Mouse (Mus musculus) MEL (cell line): Measurements from ENCODE around the gene Slc2a3. TPM values are rescaled to one million over a fixed set of nuclear protein-coding genes. Genes with fewer than 3 reads are reported as not detected.
A peak's percentile ranks its signal among the peaks of the same experiment; 100 is the strongest.

Experiments
- DNase-seq: peaks from one replicate; pipeline ENCODE4 v3.0.0; 2011; ENCODE audit warnings: low read depth, low spot score
- H3K27ac ChIP-seq: 2 replicates; pipeline ENCODE4 v1.5.1; 2012; ENCODE audit warnings: low read depth, mild to moderate bottlenecking, control low read depth, low read length, moderate library complexity; ENCODE audit not compliant: control insufficient read depth
- H3K27me3 ChIP-seq, 2 experiments: fragments of 150-350 bp in 1 of 2; sonication (generic) in 1 of 2; 2 replicates each; pipeline ENCODE4 v1.6.1; 2012; ENCODE audit warnings: low read length in 2 of 2, mild to moderate bottlenecking in 2 of 2, improper control_type of control experiment in 1 of 2, moderate library complexity in 1 of 2; ENCODE audit not compliant: insufficient read depth in 2 of 2, control insufficient read depth in 1 of 2
- H3K36me3 ChIP-seq, 2 experiments: 2 replicates each; pipeline ENCODE4 v1.6.1; 2012 to 2014; ENCODE audit warnings: low read length in 2 of 2, improper control_type of control experiment in 1 of 2, inconsistent platforms in 1 of 2, mild to moderate bottlenecking in 1 of 2; ENCODE audit not compliant: insufficient read depth in 2 of 2, control insufficient read depth in 1 of 2
- H3K4me1 ChIP-seq, 2 experiments: fragments of 150-350 bp in 1 of 2; sonication (generic) in 1 of 2; 2 replicates each; pipeline ENCODE4 v1.6.1; 2012; ENCODE audit warnings: low read length in 2 of 2, improper control_type of control experiment in 1 of 2, mild to moderate bottlenecking in 1 of 2; ENCODE audit not compliant: insufficient read depth in 2 of 2, control insufficient read depth in 1 of 2
- H3K4me3 ChIP-seq, 2 experiments: fragments of 150-350 bp in 1 of 2; sonication (generic) in 1 of 2; 2 replicates each; pipeline ENCODE4 v1.5.1; 2012; ENCODE audit warnings: low read depth in 2 of 2, low read length in 2 of 2, mild to moderate bottlenecking in 2 of 2, moderate library complexity in 2 of 2, control low read depth in 1 of 2, improper control_type of control experiment in 1 of 2; ENCODE audit not compliant: control insufficient read depth in 1 of 2, insufficient read depth in 1 of 2
- H3K79me2 ChIP-seq: 2 replicates; pipeline ENCODE4 v1.6.1; 2012; ENCODE audit warnings: mild to moderate bottlenecking, low read length, moderate library complexity; ENCODE audit not compliant: control insufficient read depth, poor library complexity, insufficient read depth
- H3K9ac ChIP-seq: 2 replicates; pipeline ENCODE4 v1.6.1; 2012; ENCODE audit warnings: low read depth, mild to moderate bottlenecking, control low read depth, low read length, moderate library complexity; ENCODE audit not compliant: control insufficient read depth, poor library complexity, severe bottlenecking
- H3K9me3 ChIP-seq: fragments of 150-350 bp; sonication (generic); replicated peaks from 2 replicates; pipeline ENCODE4 v1.6.1; 2012; ENCODE audit warnings: mild to moderate bottlenecking, low read length, improper control_type of control experiment, moderate library complexity; ENCODE audit not compliant: insufficient read depth
- CHD1 ChIP-seq: IDR thresholded peaks from 2 replicates; pipeline ENCODE4 v1.6.1; 2012; ENCODE audit warnings: low read depth, mild to moderate bottlenecking, inconsistent platforms, low read length, improper control_type of control experiment
- CHD2 ChIP-seq: IDR thresholded peaks from 2 replicates; pipeline ENCODE4 v1.6.1; 2011; ENCODE audit warnings: low read length, improper control_type of control experiment
- CTCF ChIP-seq, 3 experiments: IDR thresholded peaks in 2 of 3; conservative IDR thresholded peaks in 1 of 3; 2 replicates each; pipeline ENCODE4 v1.5.1; 2011 to 2012; ENCODE audit warnings: low read length in 3 of 3, low read depth in 2 of 3, mild to moderate bottlenecking in 2 of 3, improper control_type of control experiment in 1 of 3, inconsistent platforms in 1 of 3, mixed read lengths in 1 of 3, moderate library complexity in 1 of 3; ENCODE audit not compliant: control insufficient read depth in 1 of 3, insufficient read depth in 1 of 3, poor library complexity in 1 of 3, severe bottlenecking in 1 of 3
- ELF1 ChIP-seq: IDR thresholded peaks from 2 replicates; pipeline ENCODE4 v1.6.1; 2014; ENCODE audit warnings: low read depth, mild to moderate bottlenecking, inconsistent platforms, low read length, improper control_type of control experiment, moderate library complexity
- EP300 ChIP-seq, 2 experiments: IDR thresholded peaks; 2 replicates each; pipeline ENCODE4 v1.6.1; 2011; ENCODE audit warnings: improper control_type of control experiment in 2 of 2, low read length in 2 of 2, low read depth in 1 of 2, mild to moderate bottlenecking in 1 of 2
- ETS1 ChIP-seq: IDR thresholded peaks from 2 replicates; pipeline ENCODE4 v1.6.1; 2012; ENCODE audit warnings: low read depth, mild to moderate bottlenecking, inconsistent platforms, low read length, improper control_type of control experiment, moderate library complexity
- GABPA ChIP-seq: IDR thresholded peaks from 2 replicates; pipeline ENCODE4 v1.6.1; 2012; ENCODE audit warnings: low read depth, mild to moderate bottlenecking, inconsistent platforms, low read length, improper control_type of control experiment, moderate library complexity
- HCFC1 ChIP-seq: IDR thresholded peaks from 2 replicates; pipeline ENCODE4 v1.6.1; 2012; ENCODE audit warnings: low read depth, mild to moderate bottlenecking, inconsistent platforms, low read length, improper control_type of control experiment, moderate library complexity
- JUND ChIP-seq: IDR thresholded peaks from 2 replicates; pipeline ENCODE4 v1.6.1; 2011; ENCODE audit warnings: low read depth, mild to moderate bottlenecking, improper control_type of control experiment, low read length
- MAX ChIP-seq: IDR thresholded peaks from 2 replicates; pipeline ENCODE4 v1.6.1; 2011; ENCODE audit warnings: low read length, improper control_type of control experiment
- MAZ ChIP-seq: IDR thresholded peaks from 2 replicates; pipeline ENCODE4 v1.6.1; 2012; ENCODE audit warnings: low read depth, mild to moderate bottlenecking, inconsistent platforms, low read length, improper control_type of control experiment
- MXI1 ChIP-seq: IDR thresholded peaks from 2 replicates; pipeline ENCODE4 v1.6.1; 2011; ENCODE audit warnings: mild to moderate bottlenecking, low read depth, low read length, improper control_type of control experiment
- NRF1 ChIP-seq: IDR thresholded peaks from 2 replicates; pipeline ENCODE4 v1.6.1; 2014; ENCODE audit warnings: low read depth, mild to moderate bottlenecking, inconsistent platforms, low read length, improper control_type of control experiment, moderate library complexity; ENCODE audit not compliant: poor library complexity, insufficient read depth, severe bottlenecking
- POLR2A ChIP-seq, 2 experiments: IDR thresholded peaks; 2 replicates each; pipeline ENCODE4 v1.6.1; 2011 to 2012; ENCODE audit warnings: low read length in 2 of 2, mild to moderate bottlenecking in 2 of 2, control low read depth in 1 of 2, improper control_type of control experiment in 1 of 2, low read depth in 1 of 2, moderate library complexity in 1 of 2; ENCODE audit not compliant: control insufficient read depth in 1 of 2, insufficient read depth in 1 of 2, poor library complexity in 1 of 2
- POLR2AphosphoS2 ChIP-seq: IDR thresholded peaks from 2 replicates; pipeline ENCODE4 v1.6.1; 2011; ENCODE audit warnings: low read length, improper control_type of control experiment
- POLR2AphosphoS5 ChIP-seq: IDR thresholded peaks from 2 replicates; pipeline ENCODE4 v1.6.1; 2012; ENCODE audit warnings: low read depth, borderline replicate concordance, mild to moderate bottlenecking, inconsistent platforms, low read length, moderate library complexity, mixed read lengths
- RAD21 ChIP-seq: IDR thresholded peaks from 2 replicates; pipeline ENCODE4 v1.6.1; 2011; ENCODE audit warnings: mild to moderate bottlenecking, low read depth, low read length, improper control_type of control experiment
- SMC3 ChIP-seq: IDR thresholded peaks from 2 replicates; pipeline ENCODE4 v1.6.1; 2011; ENCODE audit warnings: low read depth, low read length, improper control_type of control experiment
- UBTF ChIP-seq: IDR thresholded peaks from 2 replicates; pipeline ENCODE4 v1.6.1; 2012; ENCODE audit warnings: low read depth, mild to moderate bottlenecking, inconsistent platforms, low read length, improper control_type of control experiment, moderate library complexity, borderline replicate concordance; ENCODE audit not compliant: insufficient read depth
- USF1 ChIP-seq: IDR thresholded peaks from 2 replicates; pipeline ENCODE4 v1.6.1; 2014; ENCODE audit warnings: low read depth, mild to moderate bottlenecking, inconsistent platforms, low read length, improper control_type of control experiment, moderate library complexity
- ZC3H11A ChIP-seq: IDR thresholded peaks from 2 replicates; pipeline ENCODE4 v1.6.1; 2012; ENCODE audit warnings: low read depth, mild to moderate bottlenecking, inconsistent platforms, low read length, improper control_type of control experiment
- ZMIZ1 ChIP-seq: IDR thresholded peaks from 2 replicates; pipeline ENCODE4 v1.6.1; 2012; ENCODE audit warnings: low read depth, mild to moderate bottlenecking, inconsistent platforms, low read length, improper control_type of control experiment, moderate library complexity
- ZNF384 ChIP-seq: IDR thresholded peaks from 2 replicates; pipeline ENCODE4 v1.6.1; 2012; ENCODE audit warnings: low read depth, mild to moderate bottlenecking, inconsistent platforms, low read length, improper control_type of control experiment
- polyA plus RNA-seq, 2 experiments: library from polyadenylated mRNA; stranded (reverse) in 1 of 2; unstranded in 1 of 2; fragments of >175 nt in 1 of 2; fragments of >200 nt in 1 of 2; gene quantifications; 2 replicates each; pipeline versions ENCODE4 v1.2.1 to v1.2.4; 2012; ENCODE audit warnings: low replicate concordance in 2 of 2, low read depth in 1 of 2; ENCODE audit not compliant: insufficient read length in 2 of 2, insufficient read depth in 1 of 2, missing spikeins in 1 of 2
- total RNA-seq: library from RNA; depleted of rRNA; stranded (reverse); fragments of 300-350 nt; gene quantifications from 2 replicates; pipeline ENCODE4 v1.2.3, GENCODE M21; 2012

The Slc2a3 gene
- total and polyA plus RNA-seq, 3 experiments: 78.4 to 93.4 TPM; not detected in 1

DNA sequence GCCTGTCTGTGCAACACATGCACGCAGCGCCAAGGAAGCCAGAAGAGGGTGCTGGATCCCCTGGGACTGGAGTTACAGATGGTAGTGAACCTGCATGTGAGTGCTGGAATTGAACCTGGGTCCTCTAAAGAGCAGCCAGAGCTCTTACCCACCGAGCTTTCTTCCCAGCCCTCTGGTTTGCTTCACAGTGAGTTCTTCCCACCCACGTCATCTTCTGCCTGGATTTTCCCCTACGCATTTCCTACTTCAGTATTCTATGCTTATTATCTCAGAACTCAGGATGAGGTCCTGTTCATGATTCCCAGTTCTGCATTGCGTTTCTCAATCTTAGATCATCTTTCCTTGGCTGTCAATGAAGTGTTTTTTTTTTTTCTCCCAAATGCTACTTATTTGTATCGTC, 25.4 kb downstream of the Slc2a3 start:
- DNase-seq: no peak
- Histone ChIP-seq H3K9ac (no peak overlapping the region), H3K79me2 (no peaks in the 10 kb centered on the region), H3K27ac (no peak overlapping the region), H3K9me3 (no peaks in the 10 kb centered on the region), H3K4me1 (no peaks in the 10 kb centered on the region), H3K4me3 (no peak overlapping the region), H3K27me3 (no peaks in the 10 kb centered on the region), H3K36me3 (no peaks in the 10 kb centered on the region; a peak in 1 of 4 replicates)
- TF ChIP-seq POLR2AphosphoS2 (no peak), MAX (no peak), ZMIZ1 (no peak), GABPA (no peak), JUND (no peak), NRF1 (no peak), USF1 (no peak), POLR2A (IDR thresholded peaks at IDR 0.05; ENCODE audit: control insufficient read depth in 1 of 2, insufficient read depth in 1 of 2, low read depth in 1 of 2, low read length in 2 of 2, poor library complexity in 1 of 2) (no peak), EP300 (IDR thresholded peaks at IDR 0.05; ENCODE audit: low read depth in 1 of 2, low read length in 2 of 2) (no peak), RAD21 (no peak), UBTF (no peak), CHD2 (no peak)

DNA sequence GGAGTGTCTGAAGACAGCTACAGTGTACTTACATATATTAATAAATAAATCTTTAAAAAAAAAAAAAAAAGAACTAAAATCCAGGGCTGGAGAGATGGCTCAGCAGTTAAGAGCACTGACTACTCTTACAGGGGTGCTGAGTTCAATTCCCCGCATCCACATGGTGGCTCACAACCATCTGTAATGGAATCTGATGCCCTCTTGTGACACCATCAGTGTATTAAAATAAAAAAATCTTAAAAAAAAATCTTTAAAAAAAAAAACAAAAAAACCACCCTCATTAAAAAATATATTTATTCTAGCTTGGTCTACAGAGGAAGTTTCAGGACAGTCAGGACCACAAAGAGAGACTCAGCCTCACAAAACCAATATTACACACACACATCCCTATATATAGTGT, 27.1 kb downstream of the Slc2a3 start:
- Histone ChIP-seq H3K9me3 (no peaks in the 10 kb centered on the region), H3K27ac (no peak overlapping the region), H3K79me2 (no peaks in the 10 kb centered on the region), H3K9ac (no peak overlapping the region), H3K4me1 (no peaks in the 10 kb centered on the region), H3K27me3 (no peaks in the 10 kb centered on the region), H3K36me3 (no peaks in the 10 kb centered on the region; a peak in 1 of 4 replicates), H3K4me3 (no peak overlapping the region)
- no peak for DNase-seq
- TF ChIP-seq ZNF384: peak; percentile 59; the same call in 1 of the 2 replicates
- TF ChIP-seq SMC3: no peak
- no peak for TF ChIP-seq POLR2AphosphoS5
- peak in 1 of 3 experiments; percentile 7; a peak in 1 of 6 replicates for TF ChIP-seq CTCF (IDR thresholded peaks at IDR 0.05 in 2 of 3, conservative IDR thresholded peaks at IDR 0.05 in 1 of 3; ENCODE audit: control insufficient read depth in 1 of 3, insufficient read depth in 1 of 3, low read depth in 2 of 3, low read length in 3 of 3, poor library complexity in 1 of 3, severe bottlenecking in 1 of 3)

DNA sequence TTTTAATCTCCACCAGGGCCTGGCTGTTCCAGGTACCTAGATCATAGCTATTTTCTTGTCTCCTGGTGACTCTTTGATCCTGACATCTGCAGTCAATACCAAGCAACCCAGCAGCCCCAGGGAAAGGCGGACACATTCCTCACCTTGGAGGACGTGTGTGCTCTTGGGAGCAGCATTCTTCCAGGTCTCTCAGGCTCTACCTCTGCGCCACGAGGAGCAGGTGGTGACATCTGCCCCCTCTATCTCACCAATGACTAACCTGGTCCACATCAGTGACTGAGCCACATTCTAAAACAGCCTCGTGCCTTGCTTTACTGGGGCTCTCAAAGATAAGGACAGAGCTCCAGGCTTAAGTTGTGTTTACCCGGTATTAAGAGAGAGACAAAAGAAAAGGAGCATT, 28.7 kb downstream of the Slc2a3 start:
- H3K27me3 ChIP-seq: no peaks in the 10 kb centered on the region
- H3K9me3 ChIP-seq: no peaks in the 10 kb centered on the region
- no peak overlapping the region for H3K4me3 ChIP-seq
- H3K4me1 ChIP-seq: no peaks in the 10 kb centered on the region
- no peak for DNase-seq
- TF ChIP-seq ZC3H11A: no peak
- TF ChIP-seq GABPA: no peak
- no peak for TF ChIP-seq ZNF384
- TF ChIP-seq ZMIZ1: no peak
- no peak for TF ChIP-seq POLR2AphosphoS5
- no peak for TF ChIP-seq CHD1
- TF ChIP-seq HCFC1: no peak
- TF ChIP-seq MAZ: no peak
- no peak for TF ChIP-seq SMC3
- TF ChIP-seq JUND: no peak
- no peak for TF ChIP-seq USF1
- TF ChIP-seq MXI1: no peak
- TF ChIP-seq ETS1: no peak
- no peak for TF ChIP-seq ELF1
- no peak for TF ChIP-seq CTCF (IDR thresholded peaks at IDR 0.05 in 2 of 3, conservative IDR thresholded peaks at IDR 0.05 in 1 of 3; ENCODE audit: control insufficient read depth in 1 of 3, insufficient read depth in 1 of 3, low read depth in 2 of 3, low read length in 3 of 3, poor library complexity in 1 of 3, severe bottlenecking in 1 of 3)
- no peak overlapping the region for H3K9ac ChIP-seq
- H3K27ac ChIP-seq: no peak overlapping the region
- no peaks in the 10 kb centered on the region for H3K79me2 ChIP-seq
- H3K36me3 ChIP-seq: no peaks in the 10 kb centered on the region; a peak in 1 of 4 replicates
